Mouse (Mus musculus) midbrain, embryonic 11.5 days (tissue): Measurements from ENCODE around the gene Calhm3. TPM values are rescaled to one million over a fixed set of nuclear protein-coding genes. Genes with fewer than 3 reads are reported as not detected.

Experiments
- ATAC-seq: fragments of 200-750 bp; cut with Nextera tagmentation; 2 replicates; pipeline ENCODE4 v1.8.0; 2017; ENCODE audit warnings: moderate TSS enrichment, moderate library complexity; ENCODE audit not compliant: low FRiP score
- DNase-seq: peaks from one replicate; pipeline ENCODE4 v3.0.0; 2015; ENCODE audit warnings: low spot score; ENCODE audit errors: missing footprints
- H3K27ac ChIP-seq: fragments of 300-500 bp; sonication (generic); 2 replicates; pipeline ENCODE4 v1.5.1; 2014; ENCODE audit warnings: low read depth, low read length
- H3K27me3 ChIP-seq: fragments of 300-500 bp; sonication (generic); 2 replicates; pipeline ENCODE4 v1.6.1; 2014; ENCODE audit warnings: mild to moderate bottlenecking, low read length, moderate library complexity, mixed read lengths; ENCODE audit not compliant: control insufficient read depth, insufficient read depth
- H3K36me3 ChIP-seq: fragments of 300-500 bp; sonication (generic); 2 replicates; pipeline ENCODE4 v1.6.1; 2014; ENCODE audit warnings: mild to moderate bottlenecking, low read length, moderate library complexity, mixed read lengths; ENCODE audit not compliant: control insufficient read depth, insufficient read depth
- H3K4me1 ChIP-seq: fragments of 300-500 bp; sonication (generic); 2 replicates; pipeline ENCODE4 v1.6.1; 2014; ENCODE audit warnings: low read length; ENCODE audit not compliant: control insufficient read depth, insufficient read depth
- H3K4me2 ChIP-seq: fragments of 300-500 bp; sonication (generic); 2 replicates; pipeline ENCODE4 v1.6.1; 2014; ENCODE audit warnings: mild to moderate bottlenecking, moderate library complexity
- H3K4me3 ChIP-seq: fragments of 300-500 bp; sonication (generic); 2 replicates; pipeline ENCODE4 v1.5.1; 2014; ENCODE audit warnings: low read depth, low read length
- H3K9ac ChIP-seq: fragments of 300-500 bp; sonication (generic); 2 replicates; pipeline ENCODE4 v1.6.1; 2014; ENCODE audit warnings: low read length
- H3K9me3 ChIP-seq: fragments of 300-500 bp; sonication (generic); 2 replicates; pipeline ENCODE4 v1.6.1; 2016; ENCODE audit warnings: low read length; ENCODE audit not compliant: control insufficient read depth
- WGBS: fragments of 180-500 bp; shearing (Covaris S2); extraction: QIAGEN DNeasy Blood & Tissue Kit; methylation state at CpG from one replicate; pipeline ENCODE4 v1.1.7; 2014; 5-methylcytosine and 5-hydroxymethylcytosine counted together
- polyA plus RNA-seq: library from polyadenylated mRNA; unstranded; fragments of >200 nt; fragmentation: Nextera tagmentation; extraction: Ambion mirVana; gene quantifications from 2 replicates; pipeline ENCODE4 v1.2.1, GENCODE M21; 2014

Gene Calhm3
- polyA plus RNA-seq, 1 experiment from 2014 or later, result not detected

GRCm38 (mm10) chr19:47175472-47175871 is 17.9 kb upstream of the Calhm3 start:
- Histone ChIP-seq H3K4me3 (no peak overlapping the region), H3K27ac (no peak overlapping the region), H3K36me3 (no peaks in the 10 kb centered on the region), H3K27me3 (peaks cover 29% of the 10 kb centered on the region), H3K4me2 (no peak overlapping the region), H3K9me3 (no peaks in the 10 kb centered on the region), H3K9ac (no peak overlapping the region), H3K4me1 (peaks cover 9% of the 10 kb centered on the region)
- DNase-seq, result peak; percentile 81
- ATAC-seq, result no peak
- 66% methylated on average over 2 of the region's 2 CpGs for WGBS

DNA sequence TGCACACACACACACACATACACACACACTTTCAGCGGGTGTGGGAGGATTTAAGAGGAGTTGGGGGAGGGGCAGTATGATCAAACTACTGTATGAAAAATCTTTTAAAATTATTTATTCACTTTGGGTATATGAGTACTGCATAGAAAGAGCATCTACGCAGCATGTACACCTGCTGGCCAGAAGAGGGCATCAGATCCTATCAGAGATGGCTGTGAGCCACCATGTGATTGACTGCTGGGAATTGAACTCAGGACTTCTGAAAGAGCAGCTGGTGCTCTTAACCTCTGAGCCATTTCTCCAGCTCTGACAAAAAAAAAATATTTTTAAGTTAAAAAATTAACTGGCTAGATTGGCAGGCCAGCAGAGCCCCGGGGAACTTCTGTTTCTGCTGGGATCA is 17.0 kb upstream of the Calhm3 start:
- no peak overlapping the region for H3K27ac ChIP-seq
- H3K4me3 ChIP-seq, result no peak overlapping the region
- WGBS, result 61% methylated on average over 3 of the region's 3 CpGs
- no peak overlapping the region for H3K9ac ChIP-seq
- H3K36me3 ChIP-seq, result no peaks in the 10 kb centered on the region
- H3K4me2 ChIP-seq, result no peak overlapping the region
- peaks cover 21% of the 10 kb centered on the region for H3K27me3 ChIP-seq
- H3K9me3 ChIP-seq, result no peaks in the 10 kb centered on the region
- ATAC-seq (no peak), DNase-seq (peak; percentile 79)
- peaks cover 9% of the 10 kb centered on the region for H3K4me1 ChIP-seq

DNA sequence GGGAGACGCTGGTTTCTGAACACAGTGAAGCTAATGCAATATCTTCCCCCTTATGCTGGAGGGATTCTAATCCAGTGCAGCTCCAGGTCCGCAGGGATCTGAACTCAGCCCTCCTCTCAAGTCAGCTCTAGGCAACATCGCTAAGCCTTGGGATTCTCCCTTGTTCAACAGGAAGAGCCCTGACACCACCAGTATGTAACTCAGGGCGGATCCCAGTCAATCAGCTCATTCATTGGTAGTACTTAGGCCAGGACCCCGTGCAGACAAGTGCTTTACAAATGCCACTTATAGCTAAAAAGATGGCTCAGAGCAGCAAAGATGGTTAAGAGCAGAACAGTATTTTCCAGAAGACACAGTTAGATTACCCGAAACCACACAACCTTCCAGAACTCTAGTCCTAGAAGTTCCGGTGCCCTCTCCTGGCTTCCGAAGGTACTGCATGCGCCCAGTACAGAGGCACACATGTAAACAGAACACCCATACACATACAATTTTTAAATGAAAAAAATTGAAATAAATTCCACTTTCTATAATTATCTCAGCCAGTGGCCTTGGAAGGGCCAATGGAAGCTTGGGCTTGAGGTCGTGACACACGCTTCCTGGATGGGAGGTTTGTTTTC is 11.3 kb upstream of the Calhm3 start:
- peaks cover 5% of the 10 kb centered on the region for H3K4me1 ChIP-seq
- WGBS, result 30% methylated on average over 11 of the region's 11 CpGs
- 0 out of 2 replicates have a peak overlapping the region, but pooled peaks have one; percentile 11 for H3K4me2 ChIP-seq
- DNase-seq (peak; percentile 99), ATAC-seq (no peak)
- H3K27ac ChIP-seq, result no peak overlapping the region
- H3K9me3 ChIP-seq, result no peaks in the 10 kb centered on the region
- H3K27me3 ChIP-seq, result no peaks in the 10 kb centered on the region
- H3K9ac ChIP-seq, result no peak overlapping the region
- no peaks in the 10 kb centered on the region for H3K36me3 ChIP-seq
- no peak overlapping the region for H3K4me3 ChIP-seq

- no peak overlapping the region for H3K9ac ChIP-seq
- H3K4me3 ChIP-seq, result no peak overlapping the region
- DNase-seq (peak; percentile 95), ATAC-seq (peak; percentile 35; the same call in 1 of the 2 replicates)
- no peaks in the 10 kb centered on the region for H3K9me3 ChIP-seq
- H3K27ac ChIP-seq, result no peak overlapping the region
- 7% methylated on average over 13 of the region's 13 CpGs for WGBS
- no peaks in the 10 kb centered on the region for H3K27me3 ChIP-seq
- H3K36me3 ChIP-seq, result no peaks in the 10 kb centered on the region
- H3K4me2 ChIP-seq, result peak overlapping the region; percentile 20; the same call in 1 of the 2 replicates
- H3K4me1 ChIP-seq, result peaks cover 5% of the 10 kb centered on the region
These were observed 10.7 kb upstream of the Calhm3 start for GRCm38 (mm10) chr19:47168223-47168622.

- DNase-seq (peak; percentile 82), ATAC-seq (no peak)
- 42% methylated on average over 7 of the region's 7 CpGs for WGBS
- Histone ChIP-seq H3K27me3 (no peaks in the 10 kb centered on the region), H3K36me3 (no peaks in the 10 kb centered on the region), H3K27ac (no peak overlapping the region), H3K4me2 (no peak overlapping the region), H3K9me3 (no peaks in the 10 kb centered on the region), H3K9ac (no peak overlapping the region), H3K4me3 (no peak overlapping the region), H3K4me1 (peaks cover 5% of the 10 kb centered on the region)
These were observed 10.2 kb upstream of the Calhm3 start for GRCm38 (mm10) chr19:47167617-47168214.

- Histone ChIP-seq H3K9ac (no peak overlapping the region), H3K4me1 (peaks cover 5% of the 10 kb centered on the region), H3K27me3 (no peaks in the 10 kb centered on the region), H3K4me3 (no peak overlapping the region), H3K9me3 (no peaks in the 10 kb centered on the region), H3K4me2 (no peak overlapping the region), H3K36me3 (no peaks in the 10 kb centered on the region), H3K27ac (no peak overlapping the region)
- WGBS, result 8% methylated on average over 3 of the region's 3 CpGs
- DNase-seq (peak; percentile 82), ATAC-seq (no peak)
These were observed 9.2 kb upstream of the Calhm3 start for GRCm38 (mm10) chr19:47166758-47167157.

DNA sequence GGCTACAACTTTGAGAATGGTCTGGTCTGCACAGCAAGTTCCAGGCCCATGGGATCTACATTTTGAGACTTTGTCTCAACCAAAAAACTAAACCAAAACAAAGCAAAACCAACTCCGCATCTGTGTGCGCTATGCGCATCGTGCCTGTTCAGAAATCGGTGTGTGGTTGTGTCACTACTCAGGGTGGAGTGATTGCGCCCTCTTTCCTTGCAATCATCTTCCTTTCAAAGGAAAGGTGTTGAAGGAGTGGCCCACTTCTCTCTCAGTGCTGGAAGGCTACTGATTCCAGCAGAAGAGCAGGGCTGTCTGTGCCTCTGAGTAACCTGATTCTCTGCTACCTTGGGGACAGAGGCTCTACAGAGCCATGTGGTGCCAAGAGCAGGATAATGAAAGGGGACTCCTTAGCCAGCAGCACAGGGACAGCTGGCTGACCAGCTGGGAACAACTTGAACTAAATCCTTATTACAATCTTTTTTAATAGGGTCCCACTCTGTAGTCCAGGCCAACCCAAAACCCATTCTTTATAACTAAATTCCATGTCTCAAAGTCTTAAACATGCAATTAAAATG is 5.7 kb upstream of the Calhm3 start:
- Histone ChIP-seq H3K4me1 (peaks cover 5% of the 10 kb centered on the region), H3K27ac (no peak overlapping the region), H3K9me3 (no peaks in the 10 kb centered on the region), H3K4me3 (no peak overlapping the region), H3K9ac (no peak overlapping the region), H3K36me3 (no peaks in the 10 kb centered on the region), H3K27me3 (no peaks in the 10 kb centered on the region), H3K4me2 (no peak overlapping the region)
- 93% methylated on average over 6 of the region's 6 CpGs for WGBS
- DNase-seq, result no peak
- ATAC-seq, result no peak

DNA sequence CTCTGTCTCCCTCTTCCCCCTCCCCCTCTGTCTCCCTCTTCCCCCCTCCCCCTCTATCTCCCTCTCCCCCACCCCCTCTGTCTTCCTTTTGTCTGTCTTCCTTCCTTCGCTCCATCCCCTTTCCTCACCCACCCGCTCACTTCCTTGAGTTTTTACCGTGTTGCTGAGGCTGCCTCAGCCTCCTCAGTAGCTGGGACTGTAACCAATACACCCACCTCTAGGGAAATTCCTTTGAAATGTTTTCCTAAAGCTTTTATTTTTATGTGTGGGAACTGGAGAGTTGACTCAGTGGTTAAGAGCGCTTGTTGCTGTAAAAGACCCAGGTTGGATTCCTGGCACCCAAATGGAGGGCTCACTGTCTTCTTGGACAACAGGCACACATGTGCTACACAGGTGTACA is 4.1 kb upstream of the Calhm3 start:
- no peaks in the 10 kb centered on the region for H3K9me3 ChIP-seq
- H3K36me3 ChIP-seq, result no peaks in the 10 kb centered on the region
- no peaks in the 10 kb centered on the region for H3K27me3 ChIP-seq
- no peak overlapping the region for H3K27ac ChIP-seq
- H3K4me1 ChIP-seq, result peaks cover under 1% of the 10 kb centered on the region; the same call in 1 of the 2 replicates
- no peak overlapping the region for H3K4me3 ChIP-seq
- 64% methylated on average over 4 of the region's 4 CpGs for WGBS
- H3K4me2 ChIP-seq, result no peak overlapping the region
- no peak for ATAC-seq
- no peak overlapping the region for H3K9ac ChIP-seq
- no peak for DNase-seq

- Histone ChIP-seq H3K9me3 (no peaks in the 10 kb centered on the region), H3K4me1 (no peaks in the 10 kb centered on the region), H3K36me3 (no peaks in the 10 kb centered on the region), H3K27me3 (peaks cover 6% of the 10 kb centered on the region; the same call in 1 of the 2 replicates), H3K9ac (no peak overlapping the region), H3K27ac (no peak overlapping the region), H3K4me3 (no peak overlapping the region), H3K4me2 (no peak overlapping the region)
- DNase-seq (no peak), ATAC-seq (no peak)
- 87% methylated on average over 7 of the region's 7 CpGs for WGBS
These were observed 3.8 kb downstream of the Calhm3 start for GRCm38 (mm10) chr19:47153767-47154166.
